Mouse (Mus musculus) ES-E14 (cell line): ENCODE data around the gene E130114P18Rik.

ENCODE experiments used
- CHD2 ChIP-seq: IDR thresholded peaks from 2 replicates; pipeline ENCODE4 v1.6.1; 2014; ENCODE audit warnings: mild to moderate bottlenecking, low read depth, low read length, inconsistent platforms
- HCFC1 ChIP-seq: IDR thresholded peaks from 2 replicates; pipeline ENCODE4 v1.6.1; 2012; ENCODE audit warnings: low read length, inconsistent platforms, borderline replicate concordance; ENCODE audit not compliant: insufficient read depth

DNA sequence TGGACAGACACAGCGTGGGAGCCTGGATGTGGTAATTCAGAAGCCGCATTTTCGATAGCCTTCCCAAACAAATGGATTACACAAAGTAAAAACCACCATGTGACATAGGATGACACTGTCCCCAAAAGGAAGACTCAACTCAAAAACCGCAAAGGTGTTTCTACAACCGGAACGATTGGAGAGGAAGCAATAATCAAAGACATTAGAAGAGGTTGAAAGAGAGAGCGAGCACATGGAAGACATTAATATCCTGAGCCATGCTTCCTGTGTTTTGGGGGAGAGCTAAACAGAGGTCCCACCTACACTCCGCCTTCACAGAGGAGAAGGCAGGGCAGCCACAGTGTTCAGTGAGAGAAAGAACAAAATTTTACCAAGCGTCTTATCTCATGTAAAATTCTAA lies 181.5 kb downstream of the E130114P18Rik start:
- TF ChIP-seq CHD2 = no peak
- no peak for TF ChIP-seq HCFC1
